Mouse (Mus musculus) kidney, adult 2 months (tissue): ENCODE measurements at regions not wholly inside any gene's neighbourhood (a gene's known extent, or its start where the extent isn't known, plus 50 kb on each side); places are given as distances from the start of the nearest gene placed in this dataset.

Source experiments
- DNase-seq: peaks from one replicate; pipeline ENCODE4 v3.0.0; 2021
- H3K27ac ChIP-seq: fragments of 200-500 bp; 2 replicates; pipeline ENCODE4 v1.5.1; 2012; ENCODE audit warnings: low read depth, low read length, control low read depth, inconsistent platforms; ENCODE audit not compliant: insufficient read depth
- H3K27me3 ChIP-seq: fragments of 200-500 bp; replicated peaks from 2 replicates; pipeline ENCODE4 v1.6.1; 2012; ENCODE audit warnings: mild to moderate bottlenecking, moderate library complexity, low read length, inconsistent platforms; ENCODE audit not compliant: control insufficient read depth, insufficient read depth
- H3K36me3 ChIP-seq: fragments of 200-500 bp; 2 replicates; pipeline ENCODE4 v1.6.1; 2012; ENCODE audit warnings: mild to moderate bottlenecking, moderate library complexity, low read length, inconsistent platforms; ENCODE audit not compliant: control insufficient read depth, insufficient read depth
- H3K4me1 ChIP-seq: fragments of 200-500 bp; 2 replicates; pipeline ENCODE4 v1.6.1; 2011; ENCODE audit warnings: low read length; ENCODE audit not compliant: control insufficient read depth, insufficient read depth
- H3K4me3 ChIP-seq: fragments of 200-500 bp; 2 replicates; pipeline ENCODE4 v1.5.1; 2011; ENCODE audit warnings: mild to moderate bottlenecking, low read depth, low read length, control low read depth; ENCODE audit not compliant: insufficient read depth
- CTCF ChIP-seq: fragments of 200-500 bp; conservative IDR thresholded peaks from 2 replicates; pipeline ENCODE4 v1.5.1; 2011; ENCODE audit warnings: low read depth, mild to moderate bottlenecking, control low read depth, low read length, moderate library complexity, mixed read lengths; ENCODE audit not compliant: insufficient read depth, insufficient read length
- POLR2A ChIP-seq: fragments of 200-500 bp; IDR thresholded peaks from one replicate; pipeline ENCODE4 v1.6.1; 2011; ENCODE audit warnings: low read depth, low read length, control low read depth
- WGBS: fragments of 180-500 bp; shearing (Covaris S2); methylation state at CpG from one replicate; pipeline ENCODE4 v1.1.7; 2018; 5-methylcytosine and 5-hydroxymethylcytosine counted together

DNA sequence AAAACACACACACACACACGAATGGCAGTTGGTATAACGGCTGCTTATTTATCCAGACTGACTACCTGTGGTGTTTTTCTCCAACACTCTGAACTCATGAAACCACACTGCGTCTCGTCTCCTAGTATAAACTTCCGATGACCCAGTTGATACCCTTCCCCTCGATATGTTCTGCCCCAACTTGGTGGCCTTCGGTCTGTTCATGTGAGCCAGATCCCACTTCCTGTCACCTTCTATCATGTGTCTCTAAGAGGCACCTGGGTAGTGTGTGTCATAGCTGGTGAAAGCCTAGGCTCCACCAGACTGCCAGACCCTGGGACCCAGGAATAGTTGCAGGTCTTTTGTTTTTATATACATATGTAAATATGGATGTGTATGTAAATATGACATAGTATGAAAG is 83.9 kb upstream of the Lef1 start:
- Histone ChIP-seq H3K4me1 (no peaks in the 10 kb centered on the region), H3K4me3 (no peak overlapping the region), H3K27me3 (no peaks in the 10 kb centered on the region), H3K27ac (no peak overlapping the region), H3K36me3 (no peaks in the 10 kb centered on the region)
- WGBS = 93% methylated on average over 7 of the region's 7 CpGs
- TF ChIP-seq POLR2A (no peak), CTCF (no peak)
- DNase-seq = no peak

DNA sequence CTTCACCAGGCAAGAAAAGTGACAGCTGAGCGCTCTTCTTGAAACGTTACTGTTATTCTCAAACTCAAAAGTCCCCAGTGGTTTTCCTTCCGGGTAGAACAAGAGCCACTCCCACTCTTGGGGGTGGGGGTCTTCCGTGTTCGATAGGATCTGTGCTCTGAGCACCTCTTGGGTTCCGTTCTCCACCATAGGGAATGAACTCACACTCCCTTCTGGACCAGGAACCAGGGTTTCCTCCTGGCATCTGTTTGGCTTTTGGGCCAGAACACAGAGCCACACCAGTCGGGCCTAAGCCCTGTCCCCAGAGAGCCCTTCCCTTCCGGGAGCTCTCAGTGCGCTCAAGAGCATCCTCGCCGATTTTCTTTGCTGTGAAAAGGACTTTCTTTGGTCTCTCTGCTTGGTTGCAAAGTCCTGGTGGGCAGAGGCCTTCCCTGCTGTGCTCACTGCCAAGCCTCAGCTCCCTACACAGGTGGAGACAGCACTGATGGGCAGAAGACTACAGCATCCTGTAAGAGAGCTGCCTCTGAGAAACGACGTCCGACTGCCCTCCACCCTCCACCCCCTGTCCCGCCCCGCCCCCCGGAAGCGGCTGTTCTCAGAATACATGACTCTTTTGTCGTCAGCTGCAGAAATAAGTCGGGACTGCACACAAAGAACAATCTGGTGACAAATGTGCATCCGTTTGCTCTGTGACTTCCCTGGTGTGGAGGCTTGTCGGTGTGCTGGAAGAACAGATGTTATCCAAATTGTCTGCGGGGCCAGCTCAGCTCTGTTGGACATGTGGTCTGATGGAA is 90.9 kb upstream of the Lef1 start:
- TF ChIP-seq CTCF (no peak), POLR2A (no peak)
- Histone ChIP-seq H3K4me3 (peak overlapping the region; percentile 40), H3K27ac (no peak overlapping the region), H3K4me1 (no peaks in the 10 kb centered on the region), H3K36me3 (no peaks in the 10 kb centered on the region), H3K27me3 (no peaks in the 10 kb centered on the region)
- WGBS = 13% methylated on average over 23 of the region's 23 CpGs
- peak; percentile 26 for DNase-seq

- Histone ChIP-seq H3K4me1 (no peaks in the 10 kb centered on the region), H3K4me3 (no peak overlapping the region), H3K27me3 (no peaks in the 10 kb centered on the region), H3K27ac (no peak overlapping the region), H3K36me3 (no peaks in the 10 kb centered on the region)
- WGBS = 90% methylated on average over 9 of the region's 9 CpGs
- DNase-seq = no peak
- TF ChIP-seq POLR2A (no peak), CTCF (no peak)
Measured at GRCm38 (mm10) chr3:131017899-131018298, 92.4 kb upstream of the Lef1 start.

- no peak overlapping the region for H3K27ac ChIP-seq
- DNase-seq = no peak
- H3K4me1 ChIP-seq = no peaks in the 10 kb centered on the region
- H3K36me3 ChIP-seq = no peaks in the 10 kb centered on the region
- 55% methylated on average over 10 of the region's 10 CpGs for WGBS
- H3K4me3 ChIP-seq = no peak overlapping the region
- no peaks in the 10 kb centered on the region for H3K27me3 ChIP-seq
- no peak for TF ChIP-seq CTCF
- TF ChIP-seq POLR2A = no peak
Measured at GRCm38 (mm10) chr3:131016104-131016503, 94.2 kb upstream of the Lef1 start.

GRCm38 (mm10) chr3:131014092-131014716 is 96.1 kb upstream of the Lef1 start:
- no peak overlapping the region for H3K4me3 ChIP-seq
- 52% methylated on average over 12 of the region's 12 CpGs for WGBS
- DNase-seq = no peak
- H3K27ac ChIP-seq = no peak overlapping the region
- H3K27me3 ChIP-seq = no peaks in the 10 kb centered on the region
- no peaks in the 10 kb centered on the region for H3K36me3 ChIP-seq
- no peak for TF ChIP-seq CTCF
- H3K4me1 ChIP-seq = no peaks in the 10 kb centered on the region

DNA sequence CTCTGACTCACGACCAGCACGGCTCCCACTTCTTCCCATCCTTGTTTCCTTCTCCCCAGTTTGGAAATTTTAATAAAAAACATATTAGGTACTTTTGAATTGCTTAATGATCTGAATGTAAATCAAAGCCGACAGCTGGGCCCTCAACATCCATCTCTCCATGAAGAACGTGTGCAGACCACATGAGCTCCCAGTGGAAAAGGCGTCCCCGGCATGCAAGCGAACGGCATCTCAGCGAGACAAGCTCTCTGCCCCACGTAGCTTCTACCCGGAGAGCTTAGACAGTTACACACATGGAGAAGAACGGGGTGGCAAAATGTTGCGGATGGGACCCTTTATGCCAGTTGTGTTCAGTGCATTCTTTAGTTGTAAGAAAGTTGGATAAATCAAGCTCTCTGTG is 109.6 kb upstream of the Lef1 start:
- Histone ChIP-seq H3K27ac (no peak overlapping the region), H3K4me1 (no peaks in the 10 kb centered on the region), H3K27me3 (no peaks in the 10 kb centered on the region), H3K4me3 (no peak overlapping the region), H3K36me3 (no peaks in the 10 kb centered on the region)
- DNase-seq = no peak
- 92% methylated on average over 13 of the region's 13 CpGs for WGBS
- TF ChIP-seq POLR2A = no peak
- TF ChIP-seq CTCF = no peak

DNA sequence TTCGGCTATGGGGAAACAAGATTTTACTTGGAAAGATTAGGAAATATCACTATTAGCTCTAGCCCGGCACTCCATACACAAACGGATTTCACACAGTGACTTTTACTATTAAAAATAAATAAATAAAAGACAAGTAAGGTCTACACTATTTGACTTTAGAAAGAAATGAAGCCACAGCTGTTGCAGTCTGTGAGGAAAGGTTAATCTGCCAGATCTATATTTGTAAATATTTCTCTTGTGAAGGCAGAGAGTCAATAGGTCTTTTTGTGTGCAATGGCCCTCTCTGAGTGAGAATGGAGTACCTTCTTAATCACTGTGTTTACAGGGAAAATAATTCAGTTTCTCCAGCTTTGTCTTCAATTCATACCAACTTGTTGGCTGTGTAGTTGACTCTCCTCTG is 110.0 kb upstream of the Lef1 start:
- Histone ChIP-seq H3K27ac (no peak overlapping the region), H3K4me1 (no peaks in the 10 kb centered on the region), H3K36me3 (no peaks in the 10 kb centered on the region), H3K27me3 (no peaks in the 10 kb centered on the region), H3K4me3 (no peak overlapping the region)
- no peak for TF ChIP-seq CTCF
- TF ChIP-seq POLR2A = no peak
- WGBS = 81% methylated on average over 3 of the region's 3 CpGs
- DNase-seq = no peak

DNA sequence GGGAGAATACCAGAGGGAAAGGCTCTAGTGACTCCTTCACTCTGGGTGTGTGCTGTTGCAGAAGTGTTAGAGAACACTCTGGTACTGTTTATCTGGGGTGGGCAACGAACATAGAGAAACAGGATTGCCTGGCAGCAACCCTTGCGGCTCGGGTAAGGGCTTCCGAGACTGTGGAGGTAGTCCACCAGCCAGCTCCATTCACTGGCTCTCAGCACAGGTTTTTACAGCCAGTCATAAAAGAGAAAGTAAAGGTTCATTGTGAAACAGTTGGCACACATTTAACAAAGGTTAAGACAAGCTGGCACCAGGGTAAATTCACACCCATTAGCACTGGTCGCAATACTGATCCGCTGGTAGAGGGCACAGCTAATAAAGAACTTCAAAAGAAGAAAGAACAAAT is 110.5 kb upstream of the Lef1 start:
- Histone ChIP-seq H3K4me1 (no peaks in the 10 kb centered on the region), H3K36me3 (no peaks in the 10 kb centered on the region), H3K27me3 (no peaks in the 10 kb centered on the region), H3K27ac (no peak overlapping the region), H3K4me3 (no peak overlapping the region)
- WGBS = 72% methylated on average over 6 of the region's 6 CpGs
- no peak for DNase-seq
- TF ChIP-seq POLR2A (no peak), CTCF (no peak)
